Mouse (Mus musculus): Measurements from ENCODE around the gene Stag1. TPM values are rescaled to one million over a fixed set of nuclear protein-coding genes. Genes with fewer than 3 reads are reported as not detected.
A peak's percentile ranks its signal among the peaks of the same experiment; 100 is the strongest.

Gene Stag1
- polyA plus RNA-seq, 1 experiment = not detected

- 50% methylated on average over 6 of the region's 6 CpGs for WGBS
- no peak overlapping the region for H3K4me3 ChIP-seq (ENCODE audit: insufficient read depth, low read depth, low read length)
Measured at GRCm38 (mm10) chr9:100641391-100642085, 43.9 kb downstream of the Stag1 start.

GRCm38 (mm10) chr9:100642186-100642839, 44.7 kb downstream of the Stag1 start:
- under 1% methylated on average over 16 of the region's 16 CpGs for WGBS
- Histone ChIP-seq H3K4me3 (ENCODE audit: insufficient read depth, low read depth, low read length) (peak overlapping the region; percentile 50), H3K4me1 (ENCODE audit: control insufficient read depth, insufficient read depth, low read length) (0 out of 2 replicates have a peak, but pooled peaks cover 2% of the 10 kb centered on the region), H3K27ac (ENCODE audit: insufficient read depth, low read depth, low read length) (peak overlapping the region; percentile 96)
- TF ChIP-seq CTCF (IDR thresholded peaks at IDR 0.05; ENCODE audit: insufficient read depth, low read depth, low read length) (no peak), POLR2A (IDR thresholded peaks at IDR 0.05; ENCODE audit: insufficient read depth, low read depth, low read length) (no peak)

More at GRCm38 (mm10) chr9:100641391-100642085, 43.9 kb downstream of the Stag1 start:
- Histone ChIP-seq H3K27ac (ENCODE audit: insufficient read depth, low read depth, low read length) (no peak overlapping the region), H3K4me1 (ENCODE audit: control insufficient read depth, insufficient read depth, low read length) (0 out of 2 replicates have a peak, but pooled peaks cover 2% of the 10 kb centered on the region)
- TF ChIP-seq CTCF (IDR thresholded peaks at IDR 0.05; ENCODE audit: insufficient read depth, low read depth, low read length) (no peak), POLR2A (IDR thresholded peaks at IDR 0.05; ENCODE audit: insufficient read depth, low read depth, low read length) (no peak)

- TF ChIP-seq POLR2A (IDR thresholded peaks at IDR 0.05; ENCODE audit: insufficient read depth, low read depth, low read length) = peak; percentile 77
- TF ChIP-seq CTCF (IDR thresholded peaks at IDR 0.05; ENCODE audit: insufficient read depth, low read depth, low read length) = peak; percentile 97
- peak overlapping the region; percentile 96 for H3K27ac ChIP-seq (ENCODE audit: insufficient read depth, low read depth, low read length)
- 0 out of 2 replicates have a peak, but pooled peaks cover 2% of the 10 kb centered on the region for H3K4me1 ChIP-seq (ENCODE audit: control insufficient read depth, insufficient read depth, low read length)
- peak overlapping the region; percentile 100 for H3K4me3 ChIP-seq (ENCODE audit: insufficient read depth, low read depth, low read length)
- WGBS = under 1% methylated on average over 97 of the region's 97 CpGs
Measured at GRCm38 (mm10) chr9:100642840-100643697, 45.5 kb downstream of the Stag1 start.

GRCm38 (mm10) chr9:100644071-100644771, 46.6 kb downstream of the Stag1 start:
- Histone ChIP-seq H3K4me3 (ENCODE audit: insufficient read depth, low read depth, low read length) (peak overlapping the region; percentile 100), H3K4me1 (ENCODE audit: control insufficient read depth, insufficient read depth, low read length) (0 out of 2 replicates have a peak, but pooled peaks cover 2% of the 10 kb centered on the region), H3K27ac (ENCODE audit: insufficient read depth, low read depth, low read length) (peak overlapping the region; percentile 94)
- TF ChIP-seq CTCF (IDR thresholded peaks at IDR 0.05; ENCODE audit: insufficient read depth, low read depth, low read length) (no peak), POLR2A (IDR thresholded peaks at IDR 0.05; ENCODE audit: insufficient read depth, low read depth, low read length) (0 out of 2 replicates have a peak, but pooled peaks have one; percentile 44)
- WGBS = under 1% methylated on average over 64 of the region's 64 CpGs

GRCm38 (mm10) chr9:100645026-100645940, 47.7 kb downstream of the Stag1 start:
- H3K4me1 ChIP-seq (ENCODE audit: control insufficient read depth, insufficient read depth, low read length) = 0 out of 2 replicates have a peak, but pooled peaks cover 2% of the 10 kb centered on the region
- no peak overlapping the region for H3K27ac ChIP-seq (ENCODE audit: insufficient read depth, low read depth, low read length)
- 16% methylated on average over 8 of the region's 8 CpGs for WGBS
- no peak overlapping the region for H3K4me3 ChIP-seq (ENCODE audit: insufficient read depth, low read depth, low read length)
- TF ChIP-seq CTCF (IDR thresholded peaks at IDR 0.05; ENCODE audit: insufficient read depth, low read depth, low read length) = no peak
- no peak for TF ChIP-seq POLR2A (IDR thresholded peaks at IDR 0.05; ENCODE audit: insufficient read depth, low read depth, low read length)

GRCm38 (mm10) chr9:100646276-100646675, 48.7 kb downstream of the Stag1 start:
- H3K27ac ChIP-seq (ENCODE audit: insufficient read depth, low read depth, low read length) = no peak overlapping the region
- WGBS = 92% methylated on average over 2 of the region's 2 CpGs
- H3K4me1 ChIP-seq (ENCODE audit: control insufficient read depth, insufficient read depth, low read length) = 0 out of 2 replicates have a peak, but pooled peaks cover 2% of the 10 kb centered on the region
- no peak overlapping the region for H3K4me3 ChIP-seq (ENCODE audit: insufficient read depth, low read depth, low read length)
- TF ChIP-seq CTCF (IDR thresholded peaks at IDR 0.05; ENCODE audit: insufficient read depth, low read depth, low read length) = no peak
- TF ChIP-seq POLR2A (IDR thresholded peaks at IDR 0.05; ENCODE audit: insufficient read depth, low read depth, low read length) = no peak

GRCm38 (mm10) chr9:100647774-100648323, 50.3 kb downstream of the Stag1 start:
- H3K4me1 ChIP-seq (ENCODE audit: control insufficient read depth, insufficient read depth, low read length) = no peaks in the 10 kb centered on the region
- 49% methylated on average over 2 of the region's 2 CpGs for WGBS
- no peak overlapping the region for H3K27ac ChIP-seq (ENCODE audit: insufficient read depth, low read depth, low read length)
- no peak overlapping the region for H3K4me3 ChIP-seq (ENCODE audit: insufficient read depth, low read depth, low read length)
- no peak for TF ChIP-seq CTCF (IDR thresholded peaks at IDR 0.05; ENCODE audit: insufficient read depth, low read depth, low read length)
- no peak for TF ChIP-seq POLR2A (IDR thresholded peaks at IDR 0.05; ENCODE audit: insufficient read depth, low read depth, low read length)

Data from olfactory bulb, adult 2 months (tissue).